Mouse (Mus musculus): ENCODE measurements around the gene Lrrc26.

Gene Lrrc26

GRCm38 (mm10) chr2:25326036-25326435 is 36.3 kb downstream of the Lrrc26 start:
- in situ Hi-C loops (cut with MboI; ENCODE audit: low pct_unique_long_range_greater_than_20kb in 1 of 2, low sequenced_read_pairs in 2 of 2, unreplicated experiment in 1 of 2), result no loop called here

- in situ Hi-C loops (cut with MboI; ENCODE audit: low pct_unique_long_range_greater_than_20kb in 1 of 2, low sequenced_read_pairs in 2 of 2, unreplicated experiment in 1 of 2), result no loop called here
These were observed 38.7 kb downstream of the Lrrc26 start for GRCm38 (mm10) chr2:25328440-25328839.

DNA sequence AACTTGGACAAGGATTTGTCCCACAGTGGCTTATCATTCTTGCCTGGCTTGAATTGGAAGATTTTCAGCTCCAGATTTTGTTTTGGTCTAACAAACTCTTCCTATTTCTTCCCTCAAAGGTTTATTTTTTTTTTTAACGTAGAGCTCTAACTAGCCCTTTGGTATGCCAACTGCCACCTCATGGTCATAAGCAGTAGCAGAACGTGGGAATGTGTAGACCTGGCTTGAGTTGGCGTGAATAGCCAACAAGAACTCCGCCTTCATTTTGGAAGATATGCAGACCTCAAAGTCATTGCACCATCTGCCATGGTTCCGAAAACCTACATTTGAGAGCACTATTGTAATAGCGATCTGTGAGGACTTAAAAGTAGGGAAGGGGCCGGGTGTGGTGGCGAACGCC is 41.8 kb downstream of the Lrrc26 start:
- in situ Hi-C loops (cut with MboI; ENCODE audit: low pct_unique_long_range_greater_than_20kb in 1 of 2, low sequenced_read_pairs in 2 of 2, unreplicated experiment in 1 of 2), result loop anchor here in 1 of 2 experiments (5.0 kb wide), 1 partner anchor 64 kb away; no protein-coding TSS in a partner anchor

- in situ Hi-C loops (cut with MboI; ENCODE audit: low pct_unique_long_range_greater_than_20kb in 1 of 2, low sequenced_read_pairs in 2 of 2, unreplicated experiment in 1 of 2), result loop anchor here in 1 of 2 experiments (5.0 kb wide), 1 partner anchor 65 kb away; no protein-coding TSS in a partner anchor
These were observed 42.8 kb downstream of the Lrrc26 start, which contains the start of gene Man1b1 for GRCm38 (mm10) chr2:25332286-25333160. Gene Man1b1 (plus strand): TSS chr2:25332338.

DNA sequence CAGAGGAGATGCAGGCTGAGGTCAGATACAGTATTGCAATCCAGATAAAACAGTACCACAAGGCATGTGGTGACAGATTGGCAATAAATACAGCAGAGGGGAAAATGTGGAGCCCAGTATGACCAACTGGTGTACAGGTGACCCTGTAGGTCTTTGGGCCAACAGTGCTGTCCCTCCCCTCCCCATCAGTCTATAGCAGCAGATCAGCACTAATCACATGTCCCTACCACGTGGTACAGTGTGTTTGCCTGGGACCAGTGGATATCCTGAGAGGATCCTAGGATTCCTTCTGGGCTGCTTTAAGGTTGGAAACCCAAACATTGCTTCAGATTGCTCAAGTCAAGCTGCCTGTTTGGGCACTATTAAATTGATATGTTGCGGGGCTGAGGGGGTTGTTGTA is 43.9 kb downstream of the Lrrc26 start:
- in situ Hi-C loops (cut with MboI; ENCODE audit: low pct_unique_long_range_greater_than_20kb in 1 of 2, low sequenced_read_pairs in 2 of 2, unreplicated experiment in 1 of 2), result loop anchor here in 1 of 2 experiments (5.0 kb wide), 1 partner anchor 66 kb away; no protein-coding TSS in a partner anchor

DNA sequence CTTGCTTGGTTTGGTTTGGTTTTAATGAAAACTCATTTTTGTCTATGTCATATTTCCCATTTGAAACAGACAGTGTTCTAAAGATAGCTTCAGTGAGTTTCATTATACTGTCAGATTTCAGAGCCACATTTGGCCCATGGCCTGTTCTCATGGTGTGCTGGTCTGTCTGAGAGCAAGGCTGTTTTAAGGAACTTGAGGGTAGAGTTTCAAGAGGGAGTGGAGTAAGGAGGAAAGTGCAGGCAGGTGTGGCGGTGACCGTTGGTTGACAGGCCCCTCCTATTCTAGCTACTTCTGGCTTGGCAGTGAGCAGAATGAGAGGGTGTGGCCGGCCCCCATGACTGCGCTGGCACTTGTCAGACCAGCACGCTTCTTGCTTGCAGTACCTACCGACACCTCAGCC is 48.6 kb downstream of the Lrrc26 start:
- in situ Hi-C loops (cut with MboI; ENCODE audit: low pct_unique_long_range_greater_than_20kb in 1 of 2, low sequenced_read_pairs in 2 of 2, unreplicated experiment in 1 of 2), result no loop called here
